Mouse (Mus musculus) adrenal gland, postnatal 36 days (tissue): ENCODE data around the gene Zfp27. TPM values are rescaled to one million over a fixed set of nuclear protein-coding genes. Genes with fewer than 3 reads are reported as not detected.

Experiments used
- DNase-seq, 2 experiments: peaks; one replicate each; pipeline ENCODE4 v3.0.0; 2021; ENCODE audit warnings: mixed read lengths in 1 of 2
- long read RNA-seq, 2 experiments: library from polyadenylated mRNA; stranded (forward); transcript quantifications; one replicate each; pipeline ENCODE4 v2.0.0; 2021; ENCODE audit warnings: borderline sequencing depth in 2 of 2
- total RNA-seq, 2 experiments: library from RNA; stranded (reverse); gene quantifications; 2 replicates each; pipeline ENCODE4 v1.2.3; 2021

Gene Zfp27
- 10 to 100 TPM in 1 of 2 experiments, 1 to 10 TPM in 1; 8.5 to 11.2 TPM for total RNA-seq
- long read RNA-seq, experiment 1, partial matches to known transcripts: 1 of 5 reads
- long read RNA-seq, experiment 1, other reads (novel, unspliced or antisense): 2 of 5 reads
- long read RNA-seq, experiment 2, partial matches to known transcripts: 0 of 6 reads
- long read RNA-seq, experiment 2, other reads (novel, unspliced or antisense): 6 of 6 reads

DNA sequence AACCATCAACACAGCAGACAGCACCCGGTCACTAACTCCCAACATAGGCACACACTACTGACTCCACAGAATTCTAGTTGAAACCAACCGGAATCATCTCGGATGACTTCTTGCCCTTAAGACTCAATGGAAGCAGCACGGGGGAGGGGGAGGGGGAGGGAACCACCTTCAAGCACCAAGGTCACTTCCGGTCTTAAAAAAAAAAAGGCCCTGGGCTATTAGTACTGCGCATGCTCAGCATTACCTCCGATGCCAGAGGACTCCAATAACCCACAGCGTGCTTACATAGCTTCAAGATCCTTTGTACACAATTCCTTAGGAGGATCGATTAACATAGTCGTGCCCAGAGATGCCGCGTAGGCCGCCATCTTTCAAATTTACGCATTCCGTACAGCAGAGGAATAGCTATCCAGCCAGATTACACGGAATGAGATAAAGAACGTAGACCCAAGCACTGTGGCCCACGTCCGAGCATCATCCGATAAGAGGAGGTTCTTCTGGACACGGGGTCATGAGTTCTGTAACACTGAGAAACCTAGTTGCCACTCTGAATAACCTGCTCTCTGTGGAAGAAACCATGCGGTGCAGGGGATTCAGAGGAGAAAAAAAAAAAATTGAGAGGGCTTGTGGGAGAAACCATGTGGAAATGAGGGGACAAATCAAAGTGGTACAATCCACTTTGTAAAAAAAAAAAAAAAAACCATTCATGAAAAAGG lies at the start of gene Zfp27:
TSS of gene Zfp27 (minus strand) at position 607 of the 716 bp plus-strand sequence.
- DNase-seq: peak; percentile 52 to 66

DNA sequence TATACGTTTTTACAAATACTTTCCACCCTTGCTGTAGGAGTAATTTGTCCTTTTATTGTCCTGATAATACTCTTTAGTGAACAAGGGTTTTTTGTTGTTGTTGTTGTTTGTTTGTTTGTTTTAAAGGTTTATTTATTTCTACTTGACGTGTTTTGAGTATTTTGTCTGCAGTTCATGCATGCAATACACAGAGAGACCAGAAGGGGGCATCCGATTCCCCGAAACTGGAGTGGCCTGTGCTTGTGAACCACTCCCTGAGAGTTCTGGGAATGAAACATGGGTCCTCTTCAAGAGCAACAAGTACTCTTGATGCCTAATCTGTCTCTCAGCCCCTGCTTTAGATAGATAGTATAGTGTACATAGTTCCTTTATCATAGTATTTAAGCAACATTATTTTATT lies 48.4 kb upstream of the Zfp27 start:
- DNase-seq: peak; percentile 39 to 66

DNA sequence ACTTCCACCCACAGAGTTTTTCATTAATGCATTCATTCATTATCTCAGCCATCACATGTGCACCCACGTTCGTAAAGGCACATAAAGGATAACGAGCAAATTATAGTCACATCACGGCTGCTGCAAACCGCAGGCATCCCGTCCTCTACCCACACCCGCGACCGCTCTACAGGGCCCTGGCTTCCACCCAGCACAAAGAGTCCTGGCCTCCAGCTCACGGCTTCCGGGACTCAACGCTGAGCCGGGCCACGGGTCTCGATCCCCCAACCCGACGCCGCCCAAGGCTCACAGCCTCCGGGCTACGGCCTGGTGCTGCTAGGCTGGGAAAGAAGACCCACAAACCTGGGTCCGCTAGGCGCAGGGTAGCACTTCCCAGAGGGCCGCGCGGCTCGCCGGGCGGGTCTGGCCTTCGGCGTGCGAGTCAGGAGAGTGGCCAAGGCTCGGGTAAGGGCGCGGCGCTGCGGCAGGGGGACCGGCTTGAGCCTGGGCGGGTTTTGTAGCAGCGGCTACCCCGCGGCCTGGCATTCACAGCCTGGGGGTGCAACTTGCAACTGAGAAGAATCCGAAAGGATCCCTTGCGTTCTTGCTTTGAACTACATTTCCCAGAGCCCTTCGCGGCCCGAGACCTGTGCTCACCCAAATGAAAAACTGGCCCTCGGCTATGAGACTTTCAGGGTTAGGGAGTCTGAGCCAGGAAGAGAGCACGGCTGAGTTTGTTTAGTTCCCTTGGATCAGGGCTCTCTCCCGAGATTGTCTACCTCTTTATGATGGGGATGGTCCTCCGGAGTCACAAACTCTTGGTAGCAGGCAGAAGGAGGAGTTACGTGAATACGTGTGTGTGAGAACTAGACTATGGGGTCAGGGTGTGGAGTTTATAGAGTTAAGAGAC lies 47.4 kb upstream of the Zfp27 start, which contains the start of gene Zfp74:
TSS of gene Zfp74 (minus strand) at position 577 of the 889 bp plus-strand sequence.
- DNase-seq: peak; percentile 85 to 86

DNA sequence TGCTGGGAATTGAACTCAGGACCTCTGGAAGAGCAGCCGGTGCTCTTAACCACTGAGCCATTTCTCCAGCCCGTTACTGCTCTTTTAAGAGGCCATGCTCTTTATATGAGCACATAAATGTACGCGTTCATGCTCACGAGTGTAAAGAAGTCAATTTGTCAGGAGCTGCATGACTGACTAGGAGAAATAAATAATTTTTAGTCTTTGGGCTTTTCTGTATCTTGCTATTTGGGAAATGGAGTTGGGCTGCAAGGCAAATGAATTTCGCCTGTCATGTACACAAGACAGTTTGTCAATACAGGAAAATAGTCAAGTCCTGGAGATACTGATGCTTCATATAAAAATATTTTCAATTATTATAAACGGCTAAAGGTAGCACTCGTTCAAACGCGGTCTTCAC lies 46.7 kb upstream of the Zfp27 start:
- DNase-seq: no peak

DNA sequence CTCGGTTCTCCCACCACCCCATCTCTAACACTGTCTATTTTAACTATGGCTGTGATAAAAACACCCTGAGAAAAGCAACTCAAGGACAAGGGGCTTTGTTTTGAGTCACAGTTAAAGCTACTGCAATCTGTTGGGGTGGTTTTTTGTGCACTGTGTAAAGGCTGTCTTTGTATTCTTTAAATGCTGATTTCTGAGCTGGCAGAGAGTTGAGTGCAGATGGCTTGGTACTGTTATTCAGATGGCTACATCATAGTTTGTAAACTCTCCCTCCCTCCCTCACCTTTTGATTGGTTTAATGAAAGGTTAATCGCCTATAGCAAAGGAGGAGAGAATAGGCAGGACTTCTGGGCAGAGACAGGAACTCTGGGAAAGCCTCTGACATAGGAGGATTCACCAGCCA lies 37.8 kb upstream of the Zfp27 start:
- no peak for DNase-seq

DNA sequence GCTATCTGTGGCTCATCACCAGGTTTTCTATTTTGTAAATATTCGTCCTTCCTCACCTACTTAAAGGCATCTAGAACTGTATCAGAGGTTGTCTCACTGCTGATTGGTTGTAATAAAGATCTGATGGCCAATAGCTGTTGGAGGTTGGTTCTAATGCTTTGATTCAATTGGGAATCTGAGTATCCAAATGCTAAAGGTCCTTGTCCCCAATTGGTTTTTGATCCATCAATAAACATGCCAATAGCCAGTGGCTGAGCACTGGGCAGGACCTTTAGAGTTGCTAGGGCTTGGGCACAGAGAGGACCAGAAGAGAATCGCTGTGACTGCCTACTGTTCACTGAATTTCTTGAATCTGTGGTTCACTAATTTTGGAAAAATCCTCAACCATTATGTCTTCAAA lies 37.3 kb upstream of the Zfp27 start:
- DNase-seq: no peak

DNA sequence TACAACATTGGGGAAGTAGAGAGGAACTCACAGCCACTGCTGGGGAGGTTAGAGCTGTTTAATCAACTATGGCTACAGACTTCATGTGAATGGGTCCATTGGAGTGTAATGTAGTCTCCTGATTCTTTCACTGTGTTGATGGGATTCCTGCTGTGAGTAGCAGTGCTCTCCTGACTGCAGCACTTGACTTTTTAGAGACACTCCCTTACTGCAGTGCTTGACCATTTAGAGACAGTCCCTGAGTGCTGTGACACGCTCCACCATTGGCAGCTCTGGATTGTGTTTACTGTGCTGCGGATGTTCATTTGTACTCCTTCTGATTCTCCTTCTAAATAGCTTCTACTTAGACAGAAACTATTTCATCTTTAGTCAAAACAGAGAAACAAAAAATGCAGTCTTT lies 36.4 kb upstream of the Zfp27 start:
- DNase-seq: no peak

DNA sequence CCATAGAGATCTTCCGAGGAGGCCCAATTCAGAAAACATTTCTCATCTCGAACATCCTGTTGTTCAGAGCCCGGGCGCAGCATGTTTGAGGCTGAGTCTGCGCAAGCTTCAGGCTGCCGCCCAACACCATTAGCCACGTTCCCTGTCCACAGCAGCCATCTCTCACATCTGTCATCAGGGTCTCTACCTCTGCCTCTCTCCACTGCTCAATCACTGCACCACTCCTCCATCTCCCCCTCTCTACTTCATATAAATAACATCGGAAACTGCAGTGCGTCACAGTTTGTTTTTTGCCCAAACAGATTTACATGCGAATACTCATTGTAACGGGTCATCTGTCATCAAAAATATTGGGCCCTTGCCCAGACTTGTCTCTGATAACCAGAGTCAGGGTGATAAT lies 34.7 kb upstream of the Zfp27 start:
- DNase-seq: no peak

DNA sequence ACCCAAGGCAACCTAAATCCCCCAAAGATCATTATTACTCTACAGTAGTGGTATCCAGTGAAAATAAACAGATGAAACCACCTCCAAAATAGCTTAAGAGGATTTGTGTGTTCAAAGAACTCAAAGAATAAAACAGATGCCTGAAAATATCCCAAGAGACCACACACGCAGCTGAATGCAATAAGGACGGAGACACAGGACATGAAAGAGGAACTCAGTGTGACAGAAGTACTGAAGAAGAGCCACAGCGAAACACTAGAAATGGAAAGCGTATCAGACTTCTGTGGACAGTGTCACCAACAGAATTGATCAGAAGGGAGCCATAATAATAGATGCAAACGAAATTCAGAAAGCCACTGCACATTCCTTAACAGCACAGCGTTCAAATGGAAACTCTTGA lies 32.5 kb upstream of the Zfp27 start:
- DNase-seq: no peak

DNA sequence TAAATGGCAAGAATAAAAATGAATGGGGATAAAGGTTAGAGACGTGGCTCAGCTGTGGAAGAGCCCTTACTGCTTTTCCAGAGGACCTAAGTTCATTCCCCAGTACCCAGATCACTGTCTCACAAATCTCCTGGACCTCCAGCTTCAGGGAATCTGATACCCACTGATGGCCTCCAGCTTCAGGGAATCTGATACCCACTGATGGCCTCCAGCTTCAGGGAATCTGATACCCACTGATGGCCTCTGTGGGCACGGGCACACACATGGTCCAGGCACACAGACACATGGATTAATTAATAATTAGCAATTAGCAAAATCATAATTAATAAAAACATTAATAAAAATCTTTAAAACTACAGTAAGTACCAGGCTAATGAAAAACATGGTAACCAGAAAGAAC lies 16.4 kb upstream of the Zfp27 start:
- DNase-seq: no peak

DNA sequence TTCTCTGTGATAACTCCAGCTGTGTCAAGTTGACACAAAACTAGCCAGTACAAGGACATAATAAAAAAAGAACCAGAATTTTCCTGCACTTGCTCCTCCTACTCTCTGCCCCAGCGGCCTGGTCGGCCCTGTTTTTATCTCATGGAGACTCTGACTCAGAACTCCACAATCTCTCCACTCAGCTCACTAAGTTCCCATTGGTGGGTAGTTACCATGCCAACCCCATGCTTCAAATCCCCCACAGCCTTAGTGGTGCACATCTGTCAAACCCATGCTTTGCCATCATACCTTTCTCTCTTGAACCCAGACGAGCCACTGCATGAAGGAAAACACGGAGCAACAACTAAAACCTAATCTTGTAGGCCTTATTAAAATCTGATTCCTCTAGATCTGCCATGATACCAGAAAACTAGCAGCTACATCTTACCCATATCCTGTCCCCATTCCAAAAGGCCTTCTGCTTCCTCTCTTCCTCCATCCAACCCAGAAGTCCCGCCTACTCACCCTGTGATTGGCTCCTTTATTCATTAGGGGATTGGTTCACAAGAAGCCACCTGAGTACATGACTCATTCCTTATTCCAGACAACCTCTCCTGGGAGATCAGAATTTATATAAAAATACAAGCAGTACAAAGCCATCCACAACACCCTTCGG lies 15.2 kb upstream of the Zfp27 start:
- peak in 1 of 2 experiments; percentile 23 for DNase-seq

DNA sequence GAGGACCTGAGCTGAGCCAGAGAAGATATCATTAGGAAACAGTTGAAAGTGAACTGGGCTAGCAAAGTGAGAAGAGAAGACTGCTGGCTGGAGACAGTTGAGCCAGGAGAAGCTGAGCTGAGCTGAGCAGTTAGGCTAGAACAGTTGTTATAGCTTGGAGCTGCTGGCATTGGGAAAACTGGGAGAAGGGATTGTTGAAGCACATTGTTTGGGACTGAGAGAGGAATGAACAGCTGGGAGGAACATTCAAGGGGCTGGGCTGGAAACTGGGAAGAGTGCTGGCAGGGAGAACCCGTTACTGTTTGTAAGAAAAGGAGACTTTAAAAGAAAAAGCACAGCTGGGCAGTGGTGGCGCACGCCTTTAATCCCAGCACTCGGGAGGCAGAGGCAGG lies 11.7 kb upstream of the Zfp27 start:
- DNase-seq: no peak

DNA sequence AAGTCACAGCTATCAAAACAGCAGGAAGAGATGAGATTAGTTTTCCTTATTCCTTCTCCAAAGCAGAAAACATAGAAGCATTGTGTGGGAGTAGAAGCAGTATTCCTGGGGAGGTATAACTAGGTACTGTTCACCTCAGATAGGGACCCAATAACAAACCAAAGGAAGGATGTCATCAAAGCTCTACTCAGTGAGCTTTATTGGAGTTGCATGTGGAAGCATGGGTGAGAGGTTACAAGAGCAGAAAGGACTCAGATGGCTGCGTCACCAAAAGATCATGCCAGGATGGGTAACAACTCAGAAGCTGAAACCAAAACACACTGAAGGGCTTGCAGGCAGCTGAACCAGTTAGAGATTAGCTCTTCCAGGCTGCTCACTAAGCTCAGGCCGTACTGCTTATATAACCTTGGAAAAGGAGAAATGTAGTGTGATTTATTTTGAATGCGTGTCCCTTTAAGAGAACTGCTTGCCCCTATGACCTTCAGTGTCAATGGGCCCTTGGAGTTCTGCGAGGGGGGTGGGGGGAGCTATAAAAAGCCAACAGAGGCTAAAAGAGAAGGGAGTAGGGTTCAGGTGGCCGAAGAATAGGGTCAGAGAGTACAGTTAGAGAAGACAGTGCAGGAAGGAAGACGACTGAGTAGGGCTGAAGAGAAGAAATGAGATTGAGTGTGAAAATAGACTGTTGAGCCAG lies 11.1 kb upstream of the Zfp27 start:
- DNase-seq: peak in 1 of 2 experiments; percentile 26

DNA sequence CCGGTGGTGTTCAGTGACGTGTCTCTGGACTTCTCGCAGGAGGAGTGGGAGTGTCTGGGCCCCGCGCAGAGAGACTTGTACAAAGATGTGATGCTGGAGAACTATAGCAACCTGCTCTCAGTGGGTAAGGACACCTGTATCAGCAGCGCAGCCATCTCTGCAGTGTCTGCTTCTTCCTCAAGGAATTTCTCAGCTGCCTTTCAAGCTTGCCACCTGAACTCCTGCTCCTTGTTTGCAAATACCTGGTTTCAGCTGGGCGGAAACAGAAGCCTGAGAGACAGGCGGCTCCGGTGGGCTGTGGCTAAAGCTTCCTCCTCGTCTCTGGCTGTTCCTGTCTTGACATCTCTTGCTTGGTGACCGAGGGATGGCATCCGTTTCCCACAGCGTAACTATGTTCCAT lies 5.8 kb upstream of the Zfp27 start:
- DNase-seq: no peak

DNA sequence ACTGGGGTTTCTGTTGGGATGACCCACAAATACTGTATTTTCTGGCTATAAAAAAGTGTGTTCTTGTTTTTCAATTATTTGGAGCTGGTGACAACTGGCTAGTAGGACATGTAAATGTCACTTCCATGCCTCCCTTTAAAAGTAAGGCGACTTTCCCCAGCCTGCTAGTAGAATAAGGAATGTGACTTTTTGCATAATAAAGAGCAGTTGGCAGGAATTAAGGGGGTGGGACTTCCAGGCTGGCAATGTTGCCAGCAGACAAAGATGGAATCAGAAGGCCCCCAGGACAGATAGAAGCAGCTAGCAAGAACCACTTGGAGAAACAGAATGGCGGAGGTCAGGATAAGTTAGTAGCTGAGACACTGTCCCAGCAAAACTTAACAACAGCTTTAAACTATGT lies 3.9 kb upstream of the Zfp27 start:
- no peak for DNase-seq

DNA sequence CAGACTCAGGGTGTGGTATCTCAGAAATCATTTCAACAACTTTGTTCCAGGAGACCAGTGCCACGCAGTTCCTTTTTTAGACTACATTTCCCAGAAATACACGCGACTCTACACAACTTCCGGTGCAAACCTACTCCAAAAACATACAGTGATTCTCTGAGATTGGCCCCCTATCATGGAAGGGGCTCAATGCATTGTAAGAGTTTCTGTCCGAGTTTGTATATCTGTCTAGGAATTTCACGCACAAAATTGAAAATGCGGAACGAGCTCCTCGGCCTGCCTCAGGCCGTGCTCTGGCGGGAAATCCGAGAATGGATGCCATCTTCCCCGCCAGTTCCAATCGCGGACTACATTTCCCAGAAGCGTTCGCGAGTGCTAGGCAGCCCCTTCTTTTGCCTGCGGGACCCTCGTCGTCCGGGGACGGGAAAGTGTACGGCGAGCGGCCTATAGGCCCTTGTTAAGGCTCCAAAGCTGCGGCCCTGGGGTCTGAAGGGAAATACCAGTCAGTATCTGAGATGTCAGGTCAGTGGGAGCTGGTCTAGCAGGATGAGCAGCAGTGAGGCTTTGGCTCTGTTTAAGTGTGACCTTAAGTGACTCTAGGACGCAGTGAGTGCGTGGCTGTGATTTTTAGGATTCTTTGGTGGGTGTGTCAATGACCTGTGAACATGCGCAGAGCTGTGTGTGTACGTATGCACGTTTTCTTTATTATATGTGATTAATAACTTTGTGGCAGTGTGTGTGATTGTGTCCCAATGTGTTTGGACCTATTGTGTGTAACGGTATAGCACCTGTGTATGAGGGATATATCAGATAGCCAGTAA lies 2.0 kb upstream of the Zfp27 start, which contains the start of gene Zfp383:
TSS of gene Zfp383 (plus strand) at position 94 of the 821 bp plus-strand sequence.
- DNase-seq: peak; percentile 83 to 87

DNA sequence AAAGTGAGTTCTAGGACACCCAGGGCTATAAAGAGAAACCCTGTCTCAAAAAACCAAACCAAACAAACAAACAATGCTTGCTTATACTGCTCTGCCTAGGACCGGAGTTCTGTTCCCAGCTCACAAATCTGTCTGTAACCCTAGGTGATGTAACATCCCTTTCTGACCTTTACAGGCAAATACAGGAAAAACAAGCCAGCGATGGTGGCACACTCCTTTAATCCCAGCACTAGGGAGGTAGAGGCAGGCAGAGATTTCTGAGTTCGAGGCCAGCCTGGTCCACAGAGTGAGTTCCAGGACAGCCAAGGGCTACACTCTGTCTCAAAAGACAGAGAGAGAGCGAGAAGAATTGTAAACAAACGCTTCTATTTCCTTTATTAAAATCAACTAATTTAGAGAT lies 834 bp upstream of the Zfp27 start:
- no peak for DNase-seq

DNA sequence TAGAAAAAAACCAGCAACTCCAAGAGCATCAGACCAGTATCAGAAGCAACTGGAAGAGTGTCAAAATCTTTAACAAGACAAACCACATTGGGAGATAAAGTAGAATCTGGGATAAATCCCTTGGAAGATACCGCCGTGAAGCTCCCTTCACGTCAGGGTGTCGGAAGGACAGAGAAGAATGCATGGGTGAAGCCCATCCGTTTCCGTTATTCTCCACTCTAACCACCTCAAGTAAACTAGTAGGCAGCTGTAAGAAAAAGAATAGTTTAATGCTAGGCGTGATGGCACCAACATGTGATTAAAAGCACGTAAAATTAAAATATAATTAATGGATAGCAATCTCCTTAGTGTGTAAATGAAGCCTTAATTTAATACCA lies 298 bp upstream of the Zfp27 start:
- DNase-seq: peak in 1 of 2 experiments; percentile 7

DNA sequence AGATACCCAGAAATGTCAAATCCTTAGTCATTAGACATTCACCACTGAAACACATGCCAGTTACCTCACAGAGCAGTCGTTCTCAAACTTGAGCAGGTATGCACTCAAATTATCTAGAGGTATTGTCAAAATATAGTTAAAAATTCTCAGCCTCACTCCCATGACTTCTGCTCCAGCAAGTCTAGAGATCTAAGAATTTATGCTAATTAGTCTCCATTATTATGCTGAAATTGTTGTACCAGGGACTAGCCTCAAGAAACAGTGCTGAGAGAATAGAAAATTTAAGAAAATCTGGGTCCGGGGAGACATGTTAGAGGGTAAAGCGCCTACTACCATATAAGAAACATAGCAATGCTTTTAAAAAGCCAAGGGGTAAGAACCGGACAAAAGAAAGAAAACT lies 2.3 kb downstream of the Zfp27 start:
- DNase-seq: no peak

DNA sequence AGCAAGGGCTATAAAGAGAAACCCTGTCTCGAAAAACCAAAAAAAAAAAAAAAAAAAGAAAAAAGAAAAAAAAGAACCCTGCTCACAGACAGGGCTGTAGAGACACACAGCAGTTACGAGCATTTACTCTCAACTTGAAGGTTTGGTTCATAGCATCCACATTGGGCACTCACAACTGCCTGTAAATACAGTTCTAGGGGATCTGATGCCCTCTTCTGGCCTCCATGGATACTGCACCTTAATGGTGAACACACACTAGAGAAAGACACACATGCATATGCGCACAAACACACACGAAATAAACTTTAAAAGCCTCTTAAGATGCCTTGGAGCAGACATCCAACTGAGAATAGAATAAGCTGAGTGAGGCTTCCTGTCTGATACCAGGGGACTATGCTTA lies 8.0 kb downstream of the Zfp27 start:
- DNase-seq: no peak

DNA sequence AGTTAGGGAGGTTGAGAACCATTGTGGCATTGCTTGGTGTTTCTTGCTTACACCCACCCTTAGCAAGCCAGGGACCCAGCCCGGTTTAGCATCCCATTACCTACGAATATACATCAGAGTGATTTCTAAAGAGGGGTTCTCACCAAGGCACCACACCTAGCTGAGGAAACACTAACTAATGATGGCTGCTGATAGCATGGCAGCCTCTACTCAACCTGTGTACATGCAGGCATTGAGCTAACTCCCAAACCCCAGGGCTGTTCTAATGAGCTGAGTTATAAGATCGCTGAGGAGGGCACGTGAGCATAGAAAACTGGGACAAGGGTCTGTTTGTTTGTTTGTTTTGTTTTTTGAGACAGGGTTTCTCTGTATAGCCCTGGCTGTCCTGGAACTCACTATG lies 13.6 kb downstream of the Zfp27 start:
- no peak for DNase-seq
